ENCODE assay signal across 8 mouse cellular contexts in the genomic region with DNA sequence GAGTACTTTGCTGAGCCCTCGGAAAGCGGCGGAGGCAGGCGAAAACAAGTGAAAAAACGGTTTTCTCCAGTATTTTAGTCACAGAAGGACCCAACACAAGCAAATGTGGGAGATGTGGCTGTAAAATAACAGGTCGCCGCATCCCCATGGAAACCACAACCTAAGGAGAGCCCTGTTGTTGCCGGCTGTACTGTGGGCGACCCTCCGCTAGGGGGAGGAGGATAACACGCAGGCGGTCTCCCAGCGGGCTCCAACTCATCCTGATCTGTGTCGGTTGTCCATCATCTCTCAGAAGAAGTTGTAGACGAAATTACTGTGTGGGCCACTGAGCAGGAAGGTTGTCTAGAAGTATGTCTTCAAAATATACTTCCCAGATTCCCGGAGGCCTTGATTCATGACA. TPM values are rescaled to one million over a fixed set of nuclear protein-coding genes. Genes with fewer than 3 reads are reported as not detected.
DNase-seq lines count a peak whose midpoint lies in the region; ATAC-seq lines count a peak whose summit lies in the region.

No protein-coding gene starts in this region.

- intact Hi-C loops in left cerebral cortex, postnatal 36 days (cut with DNase I) = loop anchor here (5.0 to 10.0 kb wide), 2 partner anchors 362 to 549 kb away; no protein-coding TSS in a partner anchor

- no peaks in the 10 kb centered on the region for H3K36me3 ChIP-seq in intestine, embryonic 16.5 days (ENCODE audit: control insufficient read depth, insufficient read depth, low read length)
- no peaks in the 10 kb centered on the region for H3K36me3 ChIP-seq in midbrain, embryonic 13.5 days

- H3K4me1 ChIP-seq in intestine, embryonic 16.5 days (ENCODE audit: control insufficient read depth, insufficient read depth, low read length) = peaks cover 18% of the 10 kb centered on the region
- peaks cover 7% of the 10 kb centered on the region; the same call in 1 of the 2 replicates for H3K4me1 ChIP-seq in midbrain, embryonic 13.5 days (replicated peaks)

- H3K9me3 ChIP-seq in intestine, embryonic 16.5 days (ENCODE audit: control insufficient read depth, low read length) = no peaks in the 10 kb centered on the region
- H3K9me3 ChIP-seq in midbrain, embryonic 13.5 days = no peaks in the 10 kb centered on the region

- no peak overlapping the region for H3K27ac ChIP-seq in intestine, embryonic 16.5 days (ENCODE audit: low read length)
- no peak overlapping the region for H3K27ac ChIP-seq in midbrain, embryonic 13.5 days

- peak; percentile 61 for DNase-seq in WW6 (ENCODE audit: low read depth, low spot score)
- DNase-seq in embryo, embryonic 10.5 days (ENCODE audit: low spot score) = peak; percentile 88
- peak; percentile 73 to 79 for DNase-seq in gastrocnemius, postnatal 4 days (ENCODE audit: low spot score in 2 of 2)
- peak; percentile 71 to 72 for DNase-seq in left cerebral cortex, postnatal 36 days (ENCODE audit: low spot score in 2 of 2)
- peak; percentile 38 for DNase-seq in skeletal muscle tissue, adult 2 months (ENCODE audit: low read depth, low spot score)
- peak; percentile 59 for DNase-seq in yolk sac, embryonic 10.5 days (ENCODE audit: low spot score)

- H3K4me3 ChIP-seq in intestine, embryonic 16.5 days (ENCODE audit: low read length) = no peak overlapping the region
- no peak overlapping the region for H3K4me3 ChIP-seq in midbrain, embryonic 13.5 days (replicated peaks)

- H3K27me3 ChIP-seq in intestine, embryonic 16.5 days (replicated peaks; ENCODE audit: control insufficient read depth, insufficient read depth, low read length) = no peaks in the 10 kb centered on the region
- peaks cover 26% of the 10 kb centered on the region for H3K27me3 ChIP-seq in midbrain, embryonic 13.5 days

- H3K4me2 ChIP-seq in intestine, embryonic 16.5 days (ENCODE audit: low read depth, low read length) = no peak overlapping the region
- H3K4me2 ChIP-seq in midbrain, embryonic 13.5 days (replicated peaks) = 0 out of 2 replicates have a peak overlapping the region, but pooled peaks have one; percentile 9

- WGBS in intestine, embryonic 16.5 days = 11% methylated on average over 16 of the region's 16 CpGs
- WGBS in midbrain, embryonic 13.5 days = 10% methylated on average over 16 of the region's 16 CpGs

- 0 out of 2 replicates have a peak, but pooled peaks have one; percentile 29 for ATAC-seq in intestine, embryonic 16.5 days
- peak; percentile 76 for ATAC-seq in midbrain, embryonic 13.5 days

- H3K9ac ChIP-seq in intestine, embryonic 16.5 days (ENCODE audit: low read depth, low read length) = no peak overlapping the region
- no peak overlapping the region for H3K9ac ChIP-seq in midbrain, embryonic 13.5 days (replicated peaks)

RNA-seq across cellular contexts. Expression of gene Nid2, which starts 45.4 kb away (rescaled TPM):
- total RNA-seq in gastrocnemius, postnatal 4 days (2021) = 100 to 1,000 TPM; 148 to 156 TPM
- 63.8 and 68.6 TPM in 2 replicates for polyA plus RNA-seq in intestine, embryonic 16.5 days (2015; fragmentation: Nextera tagmentation; extraction: Ambion mirVana)
- 1 to 10 TPM; 1.9 to 2.5 TPM for total RNA-seq in left cerebral cortex, postnatal 36 days (2021)
- 35.1 and 40.7 TPM in 2 replicates for polyA plus RNA-seq in midbrain, embryonic 13.5 days (2015; fragmentation: Nextera tagmentation; extraction: Ambion mirVana)

Comparison
In these comparisons a context has a peak if more than half of its experiments do, and no peak if none do; other contexts are left out.
1. DNase-seq: peak in every context shown above with its lines; median percentile 88 in embryo, embryonic 10.5 days; 76 in gastrocnemius, postnatal 4 days; 72 in left cerebral cortex, postnatal 36 days; 61 in WW6; 59 in yolk sac, embryonic 10.5 days; 38 in skeletal muscle tissue, adult 2 months.
2. RNA of gene Nid2, which starts 45.4 kb away (total RNA-seq): 148 to 156 TPM in gastrocnemius, postnatal 4 days; 1.9 to 2.5 TPM in left cerebral cortex, postnatal 36 days; every median in the first group is over 10 times any median in the second.